Mouse (Mus musculus): ENCODE results near the gene Btbd8. TPM values are rescaled to one million over a fixed set of nuclear protein-coding genes. Genes with fewer than 3 reads are reported as not detected.

Btbd8 gene
- polyA plus RNA-seq, 1 experiment from 2014 or later, result 22.5 TPM

DNA sequence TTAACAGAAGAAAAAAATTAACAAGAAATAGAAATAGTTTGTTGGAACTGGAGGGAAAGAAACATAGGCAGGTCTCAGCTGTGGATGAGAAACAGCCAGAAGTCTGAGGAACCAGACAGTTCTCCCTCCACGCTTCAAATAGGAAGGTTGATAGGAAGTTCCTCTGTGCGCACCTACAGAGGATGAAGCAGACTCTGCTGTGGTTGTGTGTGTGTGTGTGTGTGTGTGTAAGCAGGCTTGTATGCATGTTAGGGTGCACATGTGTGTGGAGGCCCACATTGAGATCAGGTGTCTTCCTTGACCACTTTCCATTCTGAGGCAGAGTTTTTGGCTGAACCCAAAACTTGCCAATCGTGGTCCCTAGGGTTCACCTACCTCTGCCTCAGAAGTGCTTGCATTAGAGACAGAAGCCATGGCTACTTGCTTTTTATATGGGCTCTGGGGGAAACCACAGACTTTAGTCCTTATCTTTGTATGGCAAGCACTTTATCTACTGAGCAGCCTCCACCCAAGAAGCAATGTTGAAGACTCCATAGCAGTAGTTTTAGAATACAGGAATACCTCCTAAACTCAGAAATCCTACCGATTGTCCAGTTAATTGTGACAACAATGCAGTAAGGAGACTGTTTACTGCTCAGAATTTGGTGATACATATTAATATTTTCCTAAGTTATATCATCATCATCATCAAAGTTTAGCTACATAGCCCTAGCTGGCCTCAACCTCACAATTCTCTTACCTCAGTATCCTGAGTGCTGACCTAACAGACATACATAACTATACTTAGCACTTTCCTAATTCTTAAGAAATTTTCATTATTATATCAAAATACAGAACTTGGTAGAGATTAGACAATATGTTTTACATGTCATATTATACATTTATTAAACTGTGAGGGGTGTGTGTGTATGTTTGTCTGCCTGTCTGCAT is 24.6 kb downstream of the Btbd8 start:
- H3K9ac ChIP-seq, result no peak overlapping the region
- no peaks in the 10 kb centered on the region for H3K9me3 ChIP-seq
- H3K4me3 ChIP-seq, result no peak overlapping the region
- no peaks in the 10 kb centered on the region for H3K4me1 ChIP-seq
- no peaks in the 10 kb centered on the region for H3K27me3 ChIP-seq (replicated peaks)
- WGBS, result 94% methylated on average over 4 of the region's 4 CpGs
- no peak for ATAC-seq (replicated peaks)
- no peak overlapping the region for H3K27ac ChIP-seq
- H3K4me2 ChIP-seq, result no peak overlapping the region
- H3K36me3 ChIP-seq (replicated peaks), result no peaks in the 10 kb centered on the region

DNA sequence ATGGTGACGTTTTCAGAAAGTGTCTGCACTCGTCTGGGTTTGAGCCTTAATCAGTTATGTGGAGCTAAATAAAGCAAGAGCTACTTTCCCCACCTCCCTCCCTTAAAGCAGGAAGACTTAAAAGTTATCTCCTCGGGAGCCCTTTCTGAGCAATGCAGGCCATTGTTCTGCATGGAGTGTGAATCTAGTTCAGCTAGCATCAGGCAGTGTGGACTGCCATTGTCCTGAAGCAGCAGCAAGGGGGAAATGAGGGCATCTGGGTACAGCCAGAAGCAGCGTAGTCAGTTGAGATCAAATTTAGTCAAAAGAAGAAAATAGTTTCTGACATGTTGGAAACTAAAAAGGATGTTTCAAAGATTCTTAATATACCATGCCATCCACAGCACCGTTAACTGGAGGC is 28.7 kb downstream of the Btbd8 start:
- H3K27me3 ChIP-seq (replicated peaks), result no peaks in the 10 kb centered on the region
- ATAC-seq (replicated peaks), result no peak
- H3K4me3 ChIP-seq, result no peak overlapping the region
- 26% methylated on average over 5 of the region's 5 CpGs for WGBS
- H3K4me1 ChIP-seq, result no peaks in the 10 kb centered on the region
- peaks cover 4% of the 10 kb centered on the region; the same call in 1 of the 2 replicates for H3K36me3 ChIP-seq (replicated peaks)
- H3K27ac ChIP-seq, result no peak overlapping the region
- H3K9me3 ChIP-seq, result no peaks in the 10 kb centered on the region
- H3K9ac ChIP-seq, result no peak overlapping the region
- H3K4me2 ChIP-seq, result no peak overlapping the region

DNA sequence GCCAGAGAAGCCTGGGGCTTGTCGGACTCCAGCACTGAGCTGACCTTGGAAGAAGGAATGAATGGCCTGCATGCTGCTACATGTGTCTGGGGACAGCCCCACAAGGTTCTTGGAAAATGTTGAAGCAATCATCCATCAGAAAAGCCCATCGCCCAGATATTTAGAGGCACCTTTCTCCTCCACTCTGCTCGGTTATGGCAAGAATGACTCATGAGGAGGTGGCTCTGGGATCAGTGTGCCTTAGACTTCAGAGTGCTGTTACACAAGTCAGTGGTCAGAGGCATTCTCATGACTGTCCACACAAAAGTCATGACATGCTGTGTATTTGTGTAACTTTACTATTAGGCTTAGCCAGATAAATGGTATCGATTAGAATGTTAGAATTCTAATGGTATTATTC is 29.3 kb downstream of the Btbd8 start:
- no peak for ATAC-seq (replicated peaks)
- WGBS, result 80% methylated on average over 4 of the region's 4 CpGs
- Histone ChIP-seq H3K36me3 (replicated peaks) (peaks cover 4% of the 10 kb centered on the region; the same call in 1 of the 2 replicates), H3K27me3 (replicated peaks) (no peaks in the 10 kb centered on the region), H3K4me1 (no peaks in the 10 kb centered on the region), H3K4me2 (no peak overlapping the region), H3K27ac (no peak overlapping the region), H3K4me3 (no peak overlapping the region), H3K9me3 (no peaks in the 10 kb centered on the region), H3K9ac (no peak overlapping the region)

DNA sequence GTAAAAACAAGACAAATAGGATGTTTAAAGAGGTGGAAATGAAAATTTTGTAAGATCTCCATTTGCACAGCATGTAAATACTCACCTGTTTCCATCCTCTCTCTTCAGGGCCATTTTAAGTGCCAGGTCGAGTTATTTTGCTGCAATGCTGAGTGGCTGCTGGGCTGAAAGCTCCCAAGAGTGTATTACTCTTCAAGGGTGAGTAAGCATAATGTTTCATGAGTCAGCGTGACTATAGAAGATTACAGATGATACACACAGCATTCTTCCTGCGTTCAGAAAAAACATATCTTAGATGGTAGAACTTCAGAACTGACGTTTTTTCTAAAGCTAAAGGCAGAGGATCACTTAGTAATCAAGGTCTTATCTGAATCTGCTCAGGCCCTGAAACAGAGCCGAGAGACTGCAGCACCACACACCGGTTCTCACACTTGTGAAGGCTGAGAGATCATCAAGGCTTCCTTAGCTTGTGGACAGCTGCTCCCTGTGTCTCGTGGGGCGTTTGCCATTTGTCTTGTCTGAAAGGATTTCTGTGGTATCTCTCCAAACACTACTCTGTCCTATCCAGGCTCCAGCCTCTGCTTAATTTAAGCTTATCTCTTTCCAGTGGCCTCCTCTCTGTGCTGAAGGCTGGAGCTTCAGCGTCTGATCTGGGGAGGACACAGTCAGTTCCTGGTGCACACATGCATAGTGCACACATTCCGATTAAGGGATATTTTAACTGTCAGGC is 33.0 kb downstream of the Btbd8 start:
- WGBS, result 75% methylated on average over 10 of the region's 10 CpGs
- Histone ChIP-seq H3K36me3 (replicated peaks) (peaks cover 4% of the 10 kb centered on the region; the same call in 1 of the 2 replicates), H3K4me1 (no peaks in the 10 kb centered on the region), H3K27me3 (replicated peaks) (no peaks in the 10 kb centered on the region), H3K4me2 (no peak overlapping the region), H3K27ac (no peak overlapping the region), H3K9me3 (no peaks in the 10 kb centered on the region), H3K9ac (no peak overlapping the region), H3K4me3 (no peak overlapping the region)
- ATAC-seq (replicated peaks), result no peak

DNA sequence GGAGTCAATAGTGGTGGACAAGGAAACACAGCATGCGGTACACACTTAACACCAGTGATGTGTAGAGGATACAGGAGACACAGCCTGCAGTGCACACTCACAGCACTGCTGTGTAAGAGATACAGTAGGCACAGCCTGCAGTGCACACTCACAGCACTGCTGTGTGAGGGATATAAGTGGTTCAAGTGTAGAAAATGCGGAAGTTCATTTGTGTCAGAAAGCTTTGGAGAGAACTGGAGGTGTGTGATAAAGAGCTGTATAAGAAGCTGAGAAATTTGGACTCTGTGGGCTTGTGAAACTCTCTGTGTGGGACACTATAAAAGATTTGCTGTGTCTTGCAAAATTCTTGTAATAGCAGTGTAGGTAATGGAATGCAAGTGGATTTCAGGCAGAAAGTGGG is 42.4 kb downstream of the Btbd8 start:
- 93% methylated on average over 2 of the region's 2 CpGs for WGBS
- H3K9ac ChIP-seq, result no peak overlapping the region
- no peak overlapping the region for H3K27ac ChIP-seq
- ATAC-seq (replicated peaks), result no peak
- H3K27me3 ChIP-seq (replicated peaks), result no peaks in the 10 kb centered on the region
- H3K36me3 ChIP-seq (replicated peaks), result no peaks in the 10 kb centered on the region
- H3K9me3 ChIP-seq, result no peaks in the 10 kb centered on the region
- H3K4me3 ChIP-seq, result no peak overlapping the region
- no peaks in the 10 kb centered on the region for H3K4me1 ChIP-seq
- no peak overlapping the region for H3K4me2 ChIP-seq

DNA sequence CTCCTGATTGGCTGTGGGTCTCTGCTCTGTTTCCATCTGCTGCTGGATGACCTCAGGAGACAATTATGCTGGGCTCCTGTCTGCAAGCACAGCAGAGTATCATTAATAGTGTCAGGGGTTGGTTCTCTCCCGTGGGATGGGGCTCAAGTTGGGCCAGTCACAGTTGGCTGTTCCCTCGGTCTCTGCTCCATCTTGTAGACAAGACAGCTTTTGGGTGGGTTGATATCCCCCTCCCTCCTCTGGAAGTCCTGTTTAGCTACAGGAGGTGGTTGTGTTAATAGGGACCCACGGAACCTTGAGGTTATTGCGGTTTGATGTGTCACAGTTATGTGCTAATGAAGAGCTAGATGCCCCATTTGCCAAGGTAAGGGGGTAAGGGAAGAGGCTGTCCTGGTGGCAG is 51.2 kb downstream of the Btbd8 start:
- no peaks in the 10 kb centered on the region for H3K9me3 ChIP-seq
- no peaks in the 10 kb centered on the region for H3K36me3 ChIP-seq (replicated peaks)
- no peak overlapping the region for H3K27ac ChIP-seq
- no peak for ATAC-seq (replicated peaks)
- H3K4me3 ChIP-seq, result no peak overlapping the region
- H3K4me2 ChIP-seq, result no peak overlapping the region
- H3K9ac ChIP-seq, result no peak overlapping the region
- no peaks in the 10 kb centered on the region for H3K27me3 ChIP-seq (replicated peaks)
- H3K4me1 ChIP-seq, result no peaks in the 10 kb centered on the region
- WGBS, result 74% methylated on average over 4 of the region's 4 CpGs

DNA sequence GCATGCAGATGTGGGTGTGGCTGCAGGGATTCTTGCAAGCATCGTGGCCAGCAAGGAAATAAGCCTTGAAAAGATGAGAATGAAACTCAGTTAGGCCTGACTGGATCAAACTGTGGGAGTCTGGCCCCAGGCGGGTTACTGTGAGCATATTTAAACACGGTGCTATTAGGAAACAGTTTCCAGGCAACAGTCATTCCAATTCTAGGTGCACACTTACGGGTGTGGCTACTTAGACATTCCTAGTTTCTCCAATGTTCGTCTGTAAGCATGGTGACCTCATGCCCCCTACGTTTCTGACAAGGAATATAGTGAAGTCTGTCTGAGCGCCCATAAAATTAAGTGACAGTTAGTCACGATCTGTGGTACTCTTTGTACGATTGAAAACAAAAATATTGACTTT is 53.2 kb downstream of the Btbd8 start:
- no peak overlapping the region for H3K27ac ChIP-seq
- ATAC-seq (replicated peaks), result no peak
- H3K4me1 ChIP-seq, result no peaks in the 10 kb centered on the region
- H3K9me3 ChIP-seq, result no peaks in the 10 kb centered on the region
- no peaks in the 10 kb centered on the region for H3K27me3 ChIP-seq (replicated peaks)
- H3K9ac ChIP-seq, result no peak overlapping the region
- H3K4me2 ChIP-seq, result no peak overlapping the region
- H3K4me3 ChIP-seq, result no peak overlapping the region
- WGBS, result 79% methylated on average over 9 of the region's 9 CpGs
- H3K36me3 ChIP-seq (replicated peaks), result no peaks in the 10 kb centered on the region

DNA sequence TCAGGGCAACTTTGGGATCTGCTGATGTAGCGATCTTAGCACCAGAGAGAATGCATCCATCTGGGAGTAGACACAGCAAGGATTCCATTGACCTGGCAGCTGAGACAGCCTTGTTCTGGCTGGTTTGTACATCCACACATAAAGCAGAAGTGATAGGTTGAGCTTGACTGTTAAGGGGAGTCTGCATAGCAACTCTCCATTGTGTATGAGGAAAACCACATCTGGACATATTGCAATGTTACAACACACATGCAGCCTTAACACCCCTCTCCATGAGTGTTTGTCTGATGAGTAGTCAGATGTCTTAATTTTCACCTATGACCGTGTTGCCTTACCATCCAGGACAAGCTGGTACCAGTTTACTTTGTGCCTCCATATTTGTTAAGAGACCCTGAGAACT is 54.7 kb downstream of the Btbd8 start:
- no peak overlapping the region for H3K27ac ChIP-seq
- no peaks in the 10 kb centered on the region for H3K36me3 ChIP-seq (replicated peaks)
- H3K4me1 ChIP-seq, result no peaks in the 10 kb centered on the region
- ATAC-seq (replicated peaks), result no peak
- H3K27me3 ChIP-seq (replicated peaks), result no peaks in the 10 kb centered on the region
- no peak overlapping the region for H3K4me3 ChIP-seq
- H3K9ac ChIP-seq, result no peak overlapping the region
- no peaks in the 10 kb centered on the region for H3K9me3 ChIP-seq
- WGBS, result 91% methylated on average over 2 of the region's 2 CpGs
- no peak overlapping the region for H3K4me2 ChIP-seq

DNA sequence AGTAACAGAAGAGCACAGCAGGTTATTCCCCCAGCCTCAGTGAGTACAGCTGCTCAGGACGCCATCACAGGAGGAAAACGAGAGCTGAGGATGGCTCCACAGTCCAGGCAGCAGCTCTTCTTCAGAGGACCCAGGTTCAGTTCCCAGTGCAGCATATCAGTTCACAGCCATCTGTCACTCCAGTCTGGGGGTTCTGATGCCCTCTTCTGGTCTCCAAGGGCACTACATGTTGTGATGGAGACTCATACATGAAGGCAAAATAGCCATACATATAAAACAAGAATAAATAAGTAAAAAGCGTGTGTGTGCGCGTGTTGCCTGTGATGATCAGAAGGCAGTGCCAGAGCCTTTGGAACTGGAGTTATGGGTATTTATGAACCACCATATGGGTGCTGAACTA is 57.0 kb downstream of the Btbd8 start:
- 96% methylated on average over 5 of the region's 5 CpGs for WGBS
- Histone ChIP-seq H3K4me2 (no peak overlapping the region), H3K36me3 (replicated peaks) (no peaks in the 10 kb centered on the region), H3K4me1 (peaks cover 8% of the 10 kb centered on the region), H3K4me3 (no peak overlapping the region), H3K9ac (no peak overlapping the region), H3K27me3 (replicated peaks) (no peaks in the 10 kb centered on the region), H3K9me3 (no peaks in the 10 kb centered on the region), H3K27ac (no peak overlapping the region)
- no peak for ATAC-seq (replicated peaks)

DNA sequence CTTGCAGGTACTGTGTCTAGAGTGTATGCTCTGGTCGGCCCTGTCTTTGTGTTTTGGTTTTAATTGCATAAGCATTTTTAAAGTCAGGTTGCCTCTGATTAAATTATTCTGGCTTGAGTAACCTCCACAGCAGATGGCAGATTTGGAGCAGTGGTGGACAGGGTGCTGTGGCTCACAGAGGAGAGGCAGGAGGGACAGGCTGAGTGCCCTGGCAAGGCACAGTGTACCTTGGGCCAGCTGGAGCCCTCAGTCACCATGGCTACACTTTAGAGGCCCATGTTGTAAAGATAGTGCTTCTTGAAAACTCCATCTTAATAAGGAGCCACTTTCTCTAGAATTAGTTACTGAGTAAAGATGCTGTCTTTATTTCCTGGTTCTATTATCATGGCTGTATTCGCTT is 58.2 kb downstream of the Btbd8 start:
- Histone ChIP-seq H3K9ac (no peak overlapping the region), H3K4me1 (peaks cover 12% of the 10 kb centered on the region), H3K27ac (no peak overlapping the region), H3K4me2 (no peak overlapping the region), H3K4me3 (no peak overlapping the region), H3K9me3 (no peaks in the 10 kb centered on the region), H3K27me3 (replicated peaks) (no peaks in the 10 kb centered on the region), H3K36me3 (replicated peaks) (no peaks in the 10 kb centered on the region)
- 91% methylated on average over 2 of the region's 2 CpGs for WGBS
- ATAC-seq (replicated peaks), result no peak; the same call in 1 of the 2 replicates

DNA sequence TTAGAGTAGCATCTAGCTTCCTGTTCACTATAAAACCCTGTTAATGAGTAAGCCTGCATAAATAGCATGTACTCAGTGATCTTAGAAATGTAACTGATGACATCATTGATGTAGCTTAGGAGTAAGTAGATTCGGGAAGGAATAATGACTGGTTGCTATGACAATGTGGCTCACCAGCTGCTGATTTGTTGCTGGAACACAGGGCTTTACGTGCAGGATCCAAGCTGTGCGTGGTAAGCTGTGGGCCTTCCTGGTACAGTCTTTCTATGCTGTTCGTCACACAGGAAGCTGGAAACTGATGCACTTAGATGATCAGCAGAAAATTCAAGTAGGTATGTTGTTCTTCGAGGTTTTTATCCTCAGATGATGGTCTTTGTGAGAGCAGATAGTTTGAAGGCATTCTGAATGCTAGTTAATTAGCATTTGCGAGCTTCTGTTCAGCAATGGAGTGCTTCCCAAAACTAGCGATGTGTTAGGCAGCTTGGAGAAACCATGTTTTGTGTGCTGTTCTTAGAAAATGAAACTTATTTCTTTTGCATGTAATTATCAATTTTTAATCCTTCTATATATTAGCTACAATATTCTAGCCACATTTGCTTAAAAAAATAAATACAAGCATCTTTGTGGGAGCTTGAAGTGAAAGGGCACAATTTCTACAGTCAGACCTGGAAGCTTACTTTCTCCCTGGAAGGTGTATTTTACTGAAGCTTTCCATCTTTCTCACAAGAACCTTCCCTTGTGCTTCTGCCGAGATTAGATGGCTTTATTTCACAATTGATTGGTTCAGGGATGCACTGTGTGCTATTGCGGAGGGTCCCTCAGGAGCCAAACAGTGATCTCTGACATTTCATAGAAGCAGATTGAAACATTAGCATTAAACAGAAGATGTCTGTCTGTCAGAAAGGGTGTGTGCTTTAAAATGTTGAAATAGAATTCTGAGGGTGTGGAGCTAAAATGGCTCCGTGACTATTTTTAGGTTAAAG is 60.0 kb downstream of the Btbd8 start:
- peak overlapping the region; percentile 84 for H3K27ac ChIP-seq
- peaks cover 12% of the 10 kb centered on the region for H3K4me1 ChIP-seq
- peak; percentile 98 for ATAC-seq (replicated peaks)
- H3K4me2 ChIP-seq, result peak overlapping the region; percentile 53
- peaks cover 3% of the 10 kb centered on the region; the same call in 1 of the 2 replicates for H3K36me3 ChIP-seq (replicated peaks)
- H3K4me3 ChIP-seq, result peak overlapping the region; percentile 39
- H3K9me3 ChIP-seq, result no peaks in the 10 kb centered on the region
- no peaks in the 10 kb centered on the region for H3K27me3 ChIP-seq (replicated peaks)
- WGBS, result 22% methylated on average over 10 of the region's 10 CpGs
- H3K9ac ChIP-seq, result peak overlapping the region; percentile 35
